Mouse (Mus musculus): Measurements from ENCODE around the gene Phldb2. TPM values are rescaled to one million over a fixed set of nuclear protein-coding genes. Genes with fewer than 3 reads are reported as not detected.

Phldb2 gene
- total and polyA plus RNA-seq, 3 experiments: not detected

DNA sequence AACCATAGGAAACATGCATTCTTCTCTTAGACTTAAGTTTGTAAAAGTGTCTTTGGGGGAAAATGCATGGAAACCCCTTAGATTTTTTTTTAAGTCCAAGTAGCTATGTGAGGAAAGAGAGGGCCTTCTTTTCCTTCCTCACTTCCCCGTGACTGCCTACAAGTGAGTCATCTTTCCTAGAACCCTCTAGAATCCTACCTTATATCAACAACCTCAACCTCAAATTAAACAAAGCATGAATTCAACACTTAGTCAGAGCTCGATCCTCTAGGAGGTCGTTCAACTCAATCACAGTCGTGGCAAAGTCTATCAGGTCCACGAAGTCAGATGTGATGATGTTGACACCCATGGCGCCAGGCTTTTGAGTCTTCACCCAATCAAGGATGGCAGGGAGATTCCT is 11.4 kb upstream of the Phldb2 start:
- Histone ChIP-seq H3K9me3 (replicated peaks; ENCODE audit: insufficient read depth, low read length) (no peaks in the 10 kb centered on the region), H3K4me3 (ENCODE audit: control insufficient read depth in 1 of 2, insufficient read depth in 1 of 2, low read depth in 2 of 2, low read length in 2 of 2) (no peak overlapping the region), H3K36me3 (ENCODE audit: control insufficient read depth in 1 of 2, insufficient read depth in 2 of 2, low read length in 2 of 2) (no peaks in the 10 kb centered on the region), H3K27ac (ENCODE audit: control insufficient read depth, low read depth, low read length) (no peak overlapping the region), H3K79me2 (ENCODE audit: control insufficient read depth, insufficient read depth, low read length, poor library complexity) (no peaks in the 10 kb centered on the region), H3K9ac (ENCODE audit: control insufficient read depth, low read depth, low read length, poor library complexity, severe bottlenecking) (no peak overlapping the region), H3K27me3 (ENCODE audit: control insufficient read depth in 1 of 2, insufficient read depth in 2 of 2, low read length in 2 of 2) (no peaks in the 10 kb centered on the region), H3K4me1 (ENCODE audit: control insufficient read depth in 1 of 2, insufficient read depth in 2 of 2, low read length in 2 of 2) (no peaks in the 10 kb centered on the region)
- no peak for DNase-seq (ENCODE audit: low read depth, low spot score)
- no peak for TF ChIP-seq JUND (IDR thresholded peaks at IDR 0.05; ENCODE audit: low read depth, low read length)
- TF ChIP-seq CTCF (IDR thresholded peaks at IDR 0.05 in 2 of 3, conservative IDR thresholded peaks at IDR 0.05 in 1 of 3; ENCODE audit: control insufficient read depth in 1 of 3, insufficient read depth in 1 of 3, low read depth in 2 of 3, low read length in 3 of 3, poor library complexity in 1 of 3, severe bottlenecking in 1 of 3): no peak
- no peak for TF ChIP-seq ETS1 (IDR thresholded peaks at IDR 0.05; ENCODE audit: low read depth, low read length)
- no peak for TF ChIP-seq MEF2A (IDR thresholded peaks at IDR 0.05; ENCODE audit: extremely low read depth, insufficient replicate concordance, low read depth, low read length, poor library complexity, severe bottlenecking)
- TF ChIP-seq MYB (IDR thresholded peaks at IDR 0.05; ENCODE audit: low read depth, low read length): no peak
- no peak for TF ChIP-seq MAX (IDR thresholded peaks at IDR 0.05; ENCODE audit: low read length)
- no peak for TF ChIP-seq NRF1 (IDR thresholded peaks at IDR 0.05; ENCODE audit: insufficient read depth, low read depth, low read length, poor library complexity, severe bottlenecking)
- no peak for TF ChIP-seq HCFC1 (IDR thresholded peaks at IDR 0.05; ENCODE audit: low read depth, low read length)
- TF ChIP-seq POLR2A (IDR thresholded peaks at IDR 0.05; ENCODE audit: control insufficient read depth in 1 of 2, insufficient read depth in 1 of 2, low read depth in 1 of 2, low read length in 2 of 2, poor library complexity in 1 of 2): no peak
- TF ChIP-seq MYC (IDR thresholded peaks at IDR 0.05; ENCODE audit: low read depth, low read length): no peak
- TF ChIP-seq USF1 (IDR thresholded peaks at IDR 0.05; ENCODE audit: low read depth, low read length): no peak
- TF ChIP-seq TBP (IDR thresholded peaks at IDR 0.05; ENCODE audit: low read depth, low read length): no peak
- no peak for TF ChIP-seq ZNF384 (IDR thresholded peaks at IDR 0.05; ENCODE audit: low read depth, low read length)
- no peak for TF ChIP-seq RCOR1 (IDR thresholded peaks at IDR 0.05; ENCODE audit: low read depth, low read length)
- no peak for TF ChIP-seq BHLHE40 (IDR thresholded peaks at IDR 0.05; ENCODE audit: borderline replicate concordance, low read depth, low read length)
- no peak for TF ChIP-seq RAD21 (IDR thresholded peaks at IDR 0.05; ENCODE audit: low read depth, low read length)
- TF ChIP-seq ZC3H11A (IDR thresholded peaks at IDR 0.05; ENCODE audit: low read depth, low read length): no peak

GRCm38 (mm10) chr16:45963837-45964236 is 10.4 kb upstream of the Phldb2 start:
- H3K36me3 ChIP-seq (ENCODE audit: control insufficient read depth in 1 of 2, insufficient read depth in 2 of 2, low read length in 2 of 2): no peaks in the 10 kb centered on the region
- H3K4me3 ChIP-seq (ENCODE audit: control insufficient read depth in 1 of 2, insufficient read depth in 1 of 2, low read depth in 2 of 2, low read length in 2 of 2): no peak overlapping the region
- H3K9me3 ChIP-seq (replicated peaks; ENCODE audit: insufficient read depth, low read length): no peaks in the 10 kb centered on the region
- no peaks in the 10 kb centered on the region for H3K79me2 ChIP-seq (ENCODE audit: control insufficient read depth, insufficient read depth, low read length, poor library complexity)
- H3K9ac ChIP-seq (ENCODE audit: control insufficient read depth, low read depth, low read length, poor library complexity, severe bottlenecking): no peak overlapping the region
- TF ChIP-seq MAX (IDR thresholded peaks at IDR 0.05; ENCODE audit: low read length): no peak
- TF ChIP-seq SIN3A (IDR thresholded peaks at IDR 0.05; ENCODE audit: low read length): no peak
- no peak for TF ChIP-seq TBP (IDR thresholded peaks at IDR 0.05; ENCODE audit: low read depth, low read length)
- no peak for TF ChIP-seq TCF12 (IDR thresholded peaks at IDR 0.05; ENCODE audit: low read depth, low read length)
- TF ChIP-seq CHD2 (IDR thresholded peaks at IDR 0.05; ENCODE audit: low read length): no peak
- no peak for TF ChIP-seq HCFC1 (IDR thresholded peaks at IDR 0.05; ENCODE audit: low read depth, low read length)
- no peak for TF ChIP-seq MXI1 (IDR thresholded peaks at IDR 0.05; ENCODE audit: low read depth, low read length)
- no peak for TF ChIP-seq RAD21 (IDR thresholded peaks at IDR 0.05; ENCODE audit: low read depth, low read length)
- TF ChIP-seq USF1 (IDR thresholded peaks at IDR 0.05; ENCODE audit: low read depth, low read length): no peak
- TF ChIP-seq NRF1 (IDR thresholded peaks at IDR 0.05; ENCODE audit: insufficient read depth, low read depth, low read length, poor library complexity, severe bottlenecking): no peak
- no peak for TF ChIP-seq ZKSCAN1 (IDR thresholded peaks at IDR 0.05; ENCODE audit: low read depth, low read length)
- no peak for TF ChIP-seq MAZ (IDR thresholded peaks at IDR 0.05; ENCODE audit: low read depth, low read length)
- H3K27me3 ChIP-seq (ENCODE audit: control insufficient read depth in 1 of 2, insufficient read depth in 2 of 2, low read length in 2 of 2): no peaks in the 10 kb centered on the region
- no peaks in the 10 kb centered on the region for H3K4me1 ChIP-seq (ENCODE audit: control insufficient read depth in 1 of 2, insufficient read depth in 2 of 2, low read length in 2 of 2)
- H3K27ac ChIP-seq (ENCODE audit: control insufficient read depth, low read depth, low read length): no peak overlapping the region
- no peak for DNase-seq (ENCODE audit: low read depth, low spot score)
